Mouse (Mus musculus) bone marrow, adult 2 months (tissue): ENCODE measurements around the gene Olfr911-ps1. TPM values are rescaled to one million over a fixed set of nuclear protein-coding genes. Genes with fewer than 3 reads are reported as not detected.

Experiments used
- H3K27ac ChIP-seq: fragments of 200-500 bp; 2 replicates; pipeline ENCODE4 v1.5.1; 2012; ENCODE audit warnings: low read depth, mild to moderate bottlenecking, control low read depth, inconsistent platforms, low read length; ENCODE audit not compliant: control insufficient read depth, poor library complexity, insufficient read depth
- H3K4me1 ChIP-seq: fragments of 200-500 bp; 2 replicates; pipeline ENCODE4 v1.6.1; 2011; ENCODE audit warnings: low read length; ENCODE audit not compliant: control insufficient read depth, insufficient read depth
- H3K4me3 ChIP-seq: fragments of 200-500 bp; replicated peaks from 2 replicates; pipeline ENCODE3; 2011; ENCODE audit warnings: mild to moderate bottlenecking, low read depth, low read length, control low read depth; ENCODE audit not compliant: control insufficient read depth
- CTCF ChIP-seq: fragments of 200-500 bp; IDR thresholded peaks from 2 replicates; pipeline ENCODE4 v1.5.1; 2011; ENCODE audit warnings: low read length, control low read depth; ENCODE audit not compliant: control insufficient read depth, insufficient read depth
- POLR2A ChIP-seq: fragments of 200-500 bp; IDR thresholded peaks from 2 replicates; pipeline ENCODE4 v1.6.1; 2011; ENCODE audit warnings: low read depth, mild to moderate bottlenecking, control low read depth, low read length, borderline replicate concordance; ENCODE audit not compliant: control insufficient read depth
- WGBS: fragments of 180-500 bp; shearing (Covaris S2); methylation state at CpG from one replicate; pipeline ENCODE4 v1.1.7; 2018; 5-methylcytosine and 5-hydroxymethylcytosine counted together
- polyA plus RNA-seq: library from polyadenylated mRNA; stranded (reverse); fragments of >200 nt; gene quantifications from 2 replicates; pipeline ENCODE4 v1.2.4, GENCODE M21; 2011; ENCODE audit warnings: low replicate concordance; ENCODE audit not compliant: missing spikeins, insufficient read depth, insufficient read length

Olfr911-ps1 gene
- 0.55 TPM in 1 of 2 replicates, not detected in the other for polyA plus RNA-seq

DNA sequence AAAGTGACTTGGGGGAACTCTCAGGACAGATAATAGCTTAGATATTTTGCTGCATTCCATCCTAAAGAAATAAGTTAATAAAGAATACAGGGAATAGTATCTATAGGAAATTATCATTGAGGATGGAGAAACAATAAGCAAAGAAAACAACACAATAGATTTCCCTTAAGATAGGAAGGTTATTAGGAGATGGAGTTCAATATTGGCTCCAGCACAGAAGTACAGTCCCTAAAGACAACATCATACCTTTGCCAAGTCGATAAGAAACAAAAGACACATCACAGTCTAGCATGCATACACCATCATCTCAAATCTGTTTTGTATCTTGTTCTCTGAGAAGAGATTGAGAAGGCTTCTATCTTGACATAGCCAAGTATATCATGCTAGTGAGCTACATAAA, at the start of gene Olfr911-ps1:
Gene Olfr911-ps1 (plus strand): TSS at position 301 of the 400 bp plus-strand sequence.
- WGBS, result 65% methylated on average over 1 of the region's 1 CpGs
- Histone ChIP-seq H3K27ac (no peak within 1 kb of the TSS), H3K4me1 (no peaks in the 10 kb centered on the region), H3K4me3 (no peak within 1 kb of the TSS)
- TF ChIP-seq POLR2A, result no peak
- TF ChIP-seq CTCF, result no peak

DNA sequence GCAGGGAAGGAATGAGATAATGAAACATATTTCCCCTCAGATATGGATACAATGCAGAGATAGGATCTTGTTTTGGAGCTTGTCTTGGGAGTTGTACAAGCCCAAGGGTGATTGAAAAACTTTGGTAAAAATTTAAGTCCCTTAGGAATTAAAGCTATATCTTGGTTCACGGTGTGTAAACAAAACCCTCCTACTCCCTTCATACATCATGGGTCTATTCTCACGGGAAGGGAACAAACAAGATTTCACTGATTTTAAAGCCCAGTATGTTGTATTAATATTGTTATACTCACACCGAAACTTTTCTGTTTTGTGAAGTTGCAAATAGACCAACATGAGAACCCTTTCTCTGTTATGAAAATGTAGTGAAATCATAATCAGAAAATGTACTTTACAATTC, 34.6 kb upstream of the Olfr911-ps1 start, which contains the start of gene Olfr906:
Gene Olfr906 (plus strand): TSS at position 301 of the 400 bp plus-strand sequence.
- Histone ChIP-seq H3K4me3 (no peak within 1 kb of the TSS), H3K4me1 (no peaks in the 10 kb centered on the region), H3K27ac (no peak within 1 kb of the TSS)
- TF ChIP-seq POLR2A (no peak), CTCF (no peak)
- WGBS, result 49% methylated on average over 3 of the region's 3 CpGs

DNA sequence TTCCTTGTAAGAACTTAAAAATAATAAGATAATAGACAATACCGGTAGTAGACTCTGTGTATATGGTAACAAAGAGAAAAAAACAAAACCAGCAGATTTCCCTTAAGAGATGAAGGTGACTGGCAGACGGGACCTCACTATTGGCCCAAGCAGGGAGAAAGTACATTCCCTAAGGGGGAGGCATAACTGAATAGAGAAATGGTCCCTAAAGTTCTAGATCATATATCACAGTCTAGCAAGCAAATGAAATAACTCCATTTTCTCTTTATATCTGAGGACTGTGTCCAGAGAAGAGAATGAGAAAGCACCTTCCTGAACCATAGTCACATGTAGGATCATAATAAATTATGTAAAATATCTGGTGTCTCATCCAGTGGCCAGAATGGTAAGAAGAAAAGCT, 25.9 kb upstream of the Olfr911-ps1 start, which contains the start of gene Olfr907:
Gene Olfr907 (plus strand): TSS at position 301 of the 400 bp plus-strand sequence.
- TF ChIP-seq CTCF, result no peak
- TF ChIP-seq POLR2A, result no peak
- Histone ChIP-seq H3K27ac (no peak within 1 kb of the TSS), H3K4me3 (no peak within 1 kb of the TSS), H3K4me1 (no peaks in the 10 kb centered on the region)
- 67% methylated on average over 2 of the region's 2 CpGs for WGBS

DNA sequence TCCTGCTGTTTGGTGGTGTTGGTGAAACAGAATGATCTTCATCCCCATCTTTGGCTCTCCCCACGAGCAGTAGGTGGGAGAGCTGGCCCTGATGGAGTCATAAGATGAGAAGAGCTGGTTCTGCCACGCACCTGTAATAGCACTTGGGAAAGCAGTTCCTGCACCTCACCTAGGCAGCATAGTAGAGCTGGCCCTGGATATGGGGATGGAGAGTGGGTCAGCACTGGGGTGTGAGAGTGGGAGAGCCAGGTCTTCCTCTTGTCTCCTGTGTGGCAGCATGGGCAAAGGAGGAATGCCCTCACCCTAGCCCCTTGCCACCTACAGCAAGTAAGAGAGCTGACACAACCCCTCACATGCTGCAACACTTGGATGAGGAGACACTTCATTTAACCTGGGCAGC, 9.0 kb upstream of the Olfr911-ps1 start:
- Histone ChIP-seq H3K4me3 (no peak overlapping the region), H3K27ac (no peak overlapping the region), H3K4me1 (no peaks in the 10 kb centered on the region)
- WGBS, result 55% methylated on average over 2 of the region's 2 CpGs
- TF ChIP-seq CTCF (no peak), POLR2A (no peak)

DNA sequence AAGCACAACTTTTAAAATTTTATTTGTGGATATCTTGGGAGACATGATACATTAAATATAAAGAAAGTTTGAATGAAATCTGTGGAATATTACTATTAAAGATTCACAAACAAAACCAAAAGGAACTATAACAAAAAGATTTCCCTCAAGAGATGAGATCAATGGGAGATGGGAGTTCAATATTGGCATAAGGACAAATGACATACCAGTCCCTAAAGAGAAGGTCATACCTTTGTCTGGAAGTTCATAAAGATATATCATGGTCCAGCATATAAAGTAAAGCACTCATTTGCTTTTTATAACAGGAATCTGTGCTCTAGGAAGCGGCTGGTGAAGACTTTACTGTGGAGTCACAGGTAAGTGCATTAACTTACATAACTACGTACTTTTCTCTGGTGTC, 16.2 kb downstream of the Olfr911-ps1 start, which contains the start of gene Olfr910:
Gene Olfr910 (plus strand): TSS at position 301 of the 400 bp plus-strand sequence.
- WGBS, result 79% methylated on average over 2 of the region's 2 CpGs
- no peak within 1 kb of the TSS for H3K4me3 ChIP-seq
- no peaks in the 10 kb centered on the region for H3K4me1 ChIP-seq
- H3K27ac ChIP-seq, result no peak within 1 kb of the TSS
- no peak for TF ChIP-seq CTCF
- no peak for TF ChIP-seq POLR2A

Other genes with a start within 250 kb of the Olfr911-ps1 start
- not detected in 2 replicates for gene Olfr896-ps1, start 230.5 kb upstream of the Olfr911-ps1 start, polyA plus RNA-seq
- not detected in 2 replicates for gene Olfr25, start 192.5 kb upstream of the Olfr911-ps1 start, polyA plus RNA-seq
- gene Olfr898, start 173.2 kb upstream of the Olfr911-ps1 start, polyA plus RNA-seq, result not detected in 2 replicates
- gene Olfr250, start 154.7 kb upstream of the Olfr911-ps1 start, polyA plus RNA-seq, result not detected in 2 replicates
- not detected in 2 replicates for gene Olfr251, start 144.5 kb upstream of the Olfr911-ps1 start, polyA plus RNA-seq
- not detected in 2 replicates for gene Olfr147, start 119.9 kb upstream of the Olfr911-ps1 start, polyA plus RNA-seq
- not detected in 2 replicates for gene Olfr901, start 92.1 kb upstream of the Olfr911-ps1 start, polyA plus RNA-seq
- not detected in 2 replicates for gene Olfr902, start 73.9 kb upstream of the Olfr911-ps1 start, polyA plus RNA-seq
- gene Olfr904, start 58.4 kb upstream of the Olfr911-ps1 start, polyA plus RNA-seq, result not detected in 2 replicates
- 0.72 and 2.0 TPM in 2 replicates for gene Olfr905, start 50.5 kb upstream of the Olfr911-ps1 start, polyA plus RNA-seq
- gene Olfr906, start 34.5 kb upstream of the Olfr911-ps1 start, polyA plus RNA-seq, result not detected in 2 replicates
- 0.70 TPM in 1 of 2 replicates, not detected in the other for gene Olfr907, start 25.8 kb upstream of the Olfr911-ps1 start, polyA plus RNA-seq
- gene Olfr910, start 16.3 kb downstream of the Olfr911-ps1 start, polyA plus RNA-seq, result not detected in 2 replicates
- 0.23 TPM in 1 of 2 replicates, not detected in the other for gene Olfr912, start 58.6 kb downstream of the Olfr911-ps1 start, polyA plus RNA-seq
- gene Olfr913, start 71.2 kb downstream of the Olfr911-ps1 start, polyA plus RNA-seq, result not detected in 2 replicates
- gene Olfr914, start 83.5 kb downstream of the Olfr911-ps1 start, polyA plus RNA-seq, result 1.0 TPM in 1 of 2 replicates, not detected in the other
- gene Olfr916, start 138.3 kb downstream of the Olfr911-ps1 start, polyA plus RNA-seq, result not detected in 2 replicates
- not detected in 2 replicates for gene Olfr917, start 144.3 kb downstream of the Olfr911-ps1 start, polyA plus RNA-seq
- gene Olfr918, start 153.0 kb downstream of the Olfr911-ps1 start, polyA plus RNA-seq, result not detected in 2 replicates
- not detected in 2 replicates for gene Olfr919, start 182.1 kb downstream of the Olfr911-ps1 start, polyA plus RNA-seq
- gene Vwa5a, start 196.7 kb downstream of the Olfr911-ps1 start, polyA plus RNA-seq, result 6.4 and 8.9 TPM in 2 replicates
- not detected in 2 replicates for gene Olfr920, start 230.7 kb downstream of the Olfr911-ps1 start, polyA plus RNA-seq